Mouse (Mus musculus) stomach, postnatal 0 days (tissue): ENCODE data around the gene Abcc2.

Experiments used
- CTCF ChIP-seq: IDR thresholded peaks from 2 replicates; pipeline ENCODE4 v1.5.1; 2016; ENCODE audit warnings: antibody characterized with exemption, low read depth, mild to moderate bottlenecking, moderate library complexity
- EP300 ChIP-seq: optimal IDR thresholded peaks from 2 replicates; pipeline ENCODE3; 2016; ENCODE audit warnings: antibody characterized with exemption

DNA sequence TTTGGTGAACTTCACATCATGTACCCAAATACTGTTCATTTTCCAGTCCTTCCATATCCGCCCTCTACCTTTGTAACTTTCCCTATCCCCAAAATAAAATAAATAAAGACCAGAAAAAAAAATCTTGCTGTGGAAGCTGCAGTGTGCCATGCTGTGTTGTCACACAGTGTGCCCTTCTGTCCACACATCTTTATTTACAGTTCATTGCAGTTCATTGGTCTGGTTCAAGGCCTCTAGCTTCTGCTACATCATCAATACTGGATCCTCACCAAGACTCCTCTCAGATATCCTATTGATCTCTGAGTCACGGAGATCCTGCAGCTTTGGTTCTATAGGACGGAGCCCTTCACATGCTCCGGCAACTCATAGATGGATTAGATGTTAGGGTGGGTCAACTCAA, 10.5 kb downstream of the Abcc2 start:
- TF ChIP-seq CTCF (no peak), EP300 (no peak)
